Mouse (Mus musculus) neural tube, embryonic 15.5 days (tissue): Measurements from ENCODE around the gene Tmem184a. TPM values are rescaled to one million over a fixed set of nuclear protein-coding genes. Genes with fewer than 3 reads are reported as not detected.

Experiments
- ATAC-seq: fragments of 200-750 bp; cut with Nextera tagmentation; 2 replicates; pipeline ENCODE4 v1.8.0; 2017; ENCODE audit warnings: mild to moderate bottlenecking, moderate TSS enrichment, moderate library complexity; ENCODE audit not compliant: low FRiP score
- H3K27ac ChIP-seq: fragments of 300-500 bp; sonication (generic); replicated peaks from 2 replicates; pipeline ENCODE4 v1.5.1; 2015; ENCODE audit warnings: mild to moderate bottlenecking, inconsistent platforms
- H3K27me3 ChIP-seq: fragments of 300-500 bp; sonication (generic); replicated peaks from 2 replicates; pipeline ENCODE4 v1.6.1; 2015; ENCODE audit warnings: inconsistent platforms
- H3K36me3 ChIP-seq: fragments of 300-500 bp; sonication (generic); 2 replicates; pipeline ENCODE4 v1.6.1; 2015; ENCODE audit warnings: inconsistent platforms
- H3K4me1 ChIP-seq: fragments of 300-500 bp; sonication (generic); 2 replicates; pipeline ENCODE4 v1.6.1; 2015; ENCODE audit warnings: inconsistent platforms
- H3K4me2 ChIP-seq: fragments of 300-500 bp; sonication (generic); 2 replicates; pipeline ENCODE4 v1.6.1; 2015; ENCODE audit warnings: inconsistent platforms, mild to moderate bottlenecking, moderate library complexity
- H3K4me3 ChIP-seq: fragments of 300-500 bp; sonication (generic); replicated peaks from 2 replicates; pipeline ENCODE4 v1.5.1; 2015; ENCODE audit warnings: mild to moderate bottlenecking, inconsistent platforms
- H3K9ac ChIP-seq: fragments of 300-500 bp; sonication (generic); replicated peaks from 2 replicates; pipeline ENCODE4 v1.6.1; 2015; ENCODE audit warnings: mild to moderate bottlenecking, inconsistent platforms
- H3K9me3 ChIP-seq: fragments of 300-500 bp; sonication (generic); replicated peaks from 2 replicates; pipeline ENCODE4 v1.6.1; 2016; ENCODE audit warnings: inconsistent platforms
- WGBS: fragments of 180-500 bp; shearing (Covaris S2); methylation state at CpG from one replicate; pipeline ENCODE4 v1.1.7; 2015; ENCODE audit warnings: mixed read lengths; 5-methylcytosine and 5-hydroxymethylcytosine counted together
- polyA plus RNA-seq: library from polyadenylated mRNA; unstranded; fragments of >200 nt; fragmentation: Nextera tagmentation; extraction: Ambion mirVana; gene quantifications from 2 replicates; pipeline ENCODE4 v1.2.1, GENCODE M21; 2015

The Tmem184a gene
- polyA plus RNA-seq, 1 experiment from 2014 or later = 0.20 TPM

GRCm38 (mm10) chr5:139799041-139799440 is 20.7 kb downstream of the Tmem184a start:
- Histone ChIP-seq H3K4me1 (peaks cover 54% of the 10 kb centered on the region), H3K36me3 (peaks cover 14% of the 10 kb centered on the region), H3K9me3 (no peaks in the 10 kb centered on the region), H3K27ac (0 out of 2 replicates have a peak overlapping the region, but pooled peaks have one; percentile 92), H3K27me3 (no peaks in the 10 kb centered on the region), H3K4me2 (peak overlapping the region; percentile 70), H3K4me3 (peak overlapping the region; percentile 36; the same call in 1 of the 2 replicates), H3K9ac (peak overlapping the region; percentile 54; the same call in 1 of the 2 replicates)
- no peak for ATAC-seq
- WGBS = 90% methylated on average over 9 of the region's 9 CpGs

- 23% methylated on average over 12 of the region's 12 CpGs for WGBS
- Histone ChIP-seq H3K4me3 (peak overlapping the region; percentile 36), H3K4me2 (peak overlapping the region; percentile 70), H3K9ac (peak overlapping the region; percentile 54), H3K36me3 (peaks cover 14% of the 10 kb centered on the region), H3K4me1 (peaks cover 52% of the 10 kb centered on the region), H3K9me3 (no peaks in the 10 kb centered on the region), H3K27ac (peak overlapping the region; percentile 92), H3K27me3 (no peaks in the 10 kb centered on the region)
- peak; percentile 54 for ATAC-seq
Measured at GRCm38 (mm10) chr5:139798168-139798900, 21.4 kb downstream of the Tmem184a start.

DNA sequence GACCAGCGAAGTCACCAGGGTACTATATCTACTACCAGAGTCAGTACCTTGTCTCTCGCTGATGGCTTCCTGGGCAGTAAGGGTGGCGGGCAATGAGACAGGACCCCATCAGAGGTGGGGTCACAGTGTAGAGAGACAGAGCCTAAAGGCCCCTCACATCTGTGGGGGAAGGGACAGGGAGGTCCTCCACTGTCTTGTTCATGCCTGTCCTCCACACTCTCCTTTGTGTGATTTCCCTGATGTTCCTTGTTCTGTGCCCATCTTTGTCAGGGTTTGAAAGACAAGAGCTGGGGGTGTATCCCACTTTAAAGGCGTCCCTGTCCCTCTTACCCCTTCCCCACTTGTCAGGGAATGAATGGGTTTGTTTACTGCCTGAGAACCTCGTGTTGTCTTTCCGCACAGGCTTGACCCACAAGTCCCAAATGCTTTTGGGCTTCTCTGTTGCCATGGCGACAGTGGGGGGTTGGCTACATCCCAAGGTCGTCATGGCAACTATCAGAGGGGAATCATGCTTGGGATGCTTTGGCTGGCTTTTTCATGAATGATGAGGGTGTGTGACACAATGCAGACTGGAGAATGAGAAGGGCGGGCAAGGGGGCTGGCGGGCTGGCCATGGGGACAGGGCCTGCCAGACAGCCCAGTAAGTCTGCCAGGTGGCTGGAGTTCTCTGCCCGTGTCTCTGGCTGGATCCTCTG is 22.1 kb downstream of the Tmem184a start:
- peak; percentile 86 for ATAC-seq
- WGBS = 16% methylated on average over 11 of the region's 11 CpGs
- H3K27me3 ChIP-seq = no peaks in the 10 kb centered on the region

GRCm38 (mm10) chr5:139796900-139797299 is 22.8 kb downstream of the Tmem184a start:
- Histone ChIP-seq H3K36me3 (peaks cover 14% of the 10 kb centered on the region), H3K9ac (no peak overlapping the region), H3K9me3 (no peaks in the 10 kb centered on the region), H3K27me3 (no peaks in the 10 kb centered on the region), H3K27ac (peak overlapping the region; percentile 92), H3K4me1 (peaks cover 66% of the 10 kb centered on the region), H3K4me3 (no peak overlapping the region), H3K4me2 (peak overlapping the region; percentile 70)
- ATAC-seq = no peak
- WGBS = 17% methylated on average over 13 of the region's 13 CpGs

More for the DNA sequence above, 22.1 kb downstream of the Tmem184a start:
- Histone ChIP-seq H3K4me1 (peaks cover 58% of the 10 kb centered on the region), H3K9ac (peak overlapping the region; percentile 54), H3K4me3 (peak overlapping the region; percentile 36), H3K36me3 (peaks cover 14% of the 10 kb centered on the region), H3K27ac (peak overlapping the region; percentile 92), H3K4me2 (peak overlapping the region; percentile 70), H3K9me3 (no peaks in the 10 kb centered on the region)

GRCm38 (mm10) chr5:139796001-139796620 is 23.6 kb downstream of the Tmem184a start:
- no peak overlapping the region; the same call in 1 of the 2 replicates for H3K4me2 ChIP-seq
- no peak overlapping the region for H3K27ac ChIP-seq
- no peaks in the 10 kb centered on the region for H3K27me3 ChIP-seq
- H3K4me1 ChIP-seq = peaks cover 69% of the 10 kb centered on the region
- H3K9me3 ChIP-seq = no peaks in the 10 kb centered on the region
- H3K36me3 ChIP-seq = peaks cover 13% of the 10 kb centered on the region
- 81% methylated on average over 9 of the region's 9 CpGs for WGBS
- no peak overlapping the region for H3K4me3 ChIP-seq
- no peak for ATAC-seq
- no peak overlapping the region for H3K9ac ChIP-seq

GRCm38 (mm10) chr5:139794938-139795337 is 24.8 kb downstream of the Tmem184a start:
- H3K27me3 ChIP-seq = no peaks in the 10 kb centered on the region
- 63% methylated on average over 10 of the region's 10 CpGs for WGBS
- H3K4me1 ChIP-seq = peaks cover 69% of the 10 kb centered on the region
- no peaks in the 10 kb centered on the region for H3K9me3 ChIP-seq
- H3K4me3 ChIP-seq = no peak overlapping the region
- no peak for ATAC-seq
- H3K4me2 ChIP-seq = no peak overlapping the region
- no peak overlapping the region for H3K9ac ChIP-seq
- H3K27ac ChIP-seq = no peak overlapping the region
- H3K36me3 ChIP-seq = peaks cover under 1% of the 10 kb centered on the region; the same call in 1 of the 2 replicates

DNA sequence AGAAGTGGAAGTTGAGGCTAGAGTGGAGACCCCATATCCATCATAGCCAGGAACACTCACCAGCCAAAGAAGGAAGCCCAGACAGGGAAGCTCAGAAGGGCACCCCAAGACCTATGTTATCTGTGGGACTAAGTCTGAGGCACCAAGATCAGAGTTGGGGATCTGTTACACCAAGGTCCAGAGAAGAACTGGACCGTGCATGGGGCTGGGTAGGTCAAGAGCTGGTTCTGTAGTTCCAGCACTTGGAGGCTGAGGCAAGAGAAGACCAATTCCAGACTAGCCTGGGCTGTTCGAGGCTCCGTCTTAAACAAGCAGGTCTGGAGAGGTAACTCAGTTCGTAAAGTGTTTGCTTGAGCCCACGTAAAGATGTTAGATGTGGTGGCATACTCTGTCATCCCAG is 25.6 kb downstream of the Tmem184a start:
- 88% methylated on average over 5 of the region's 5 CpGs for WGBS
- Histone ChIP-seq H3K4me3 (no peak overlapping the region), H3K27ac (no peak overlapping the region), H3K9me3 (no peaks in the 10 kb centered on the region), H3K4me1 (peaks cover 65% of the 10 kb centered on the region), H3K36me3 (no peaks in the 10 kb centered on the region), H3K9ac (no peak overlapping the region), H3K27me3 (no peaks in the 10 kb centered on the region), H3K4me2 (no peak overlapping the region)
- ATAC-seq = no peak

DNA sequence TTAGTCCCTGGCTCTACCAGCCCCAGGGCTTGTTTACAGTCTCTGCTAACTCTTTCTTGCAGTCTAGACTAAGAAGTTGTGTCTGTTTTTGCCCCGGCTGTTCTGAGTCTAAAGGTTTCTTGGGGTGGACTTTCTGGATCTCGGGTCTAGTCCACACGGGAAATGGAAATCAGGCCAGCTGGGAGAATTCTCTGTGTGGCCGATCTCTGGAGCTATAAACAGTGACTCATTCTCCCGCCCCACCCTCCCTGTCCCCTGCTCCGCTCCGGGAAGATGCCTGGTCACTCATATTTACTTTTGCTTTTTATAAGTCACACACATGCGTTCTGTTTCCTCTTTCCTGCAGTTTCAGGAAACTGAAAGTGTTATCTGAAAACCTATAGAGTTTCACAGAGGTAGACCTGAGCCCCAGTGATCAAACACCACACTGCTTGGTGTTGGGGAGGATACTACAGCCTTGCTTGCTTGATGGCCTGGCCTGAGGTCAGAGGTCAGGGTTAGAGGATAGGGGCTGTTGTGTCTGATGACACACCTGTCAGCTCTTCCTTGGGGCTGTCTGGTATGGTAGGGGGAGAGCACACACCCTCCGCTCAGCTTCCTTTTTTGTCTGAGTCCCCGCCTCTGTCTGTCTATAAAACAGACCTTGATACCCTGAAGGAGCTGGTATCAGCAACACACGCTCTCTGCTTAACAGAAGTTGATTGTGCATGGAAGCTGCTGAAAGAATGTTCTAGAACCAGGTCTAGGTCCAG is 26.2 kb downstream of the Tmem184a start:
- Histone ChIP-seq H3K9me3 (no peaks in the 10 kb centered on the region), H3K27ac (no peak overlapping the region; the same call in 1 of the 2 replicates), H3K4me1 (peaks cover 59% of the 10 kb centered on the region), H3K9ac (no peak overlapping the region), H3K4me2 (peak overlapping the region; percentile 100), H3K27me3 (no peaks in the 10 kb centered on the region), H3K36me3 (no peaks in the 10 kb centered on the region), H3K4me3 (no peak overlapping the region)
- ATAC-seq = no peak
- WGBS = 56% methylated on average over 11 of the region's 11 CpGs

GRCm38 (mm10) chr5:139792966-139793337 is 26.8 kb downstream of the Tmem184a start:
- no peaks in the 10 kb centered on the region for H3K27me3 ChIP-seq
- no peak overlapping the region for H3K9ac ChIP-seq
- no peak overlapping the region; the same call in 1 of the 2 replicates for H3K27ac ChIP-seq
- peak overlapping the region; percentile 100 for H3K4me2 ChIP-seq
- peaks cover 53% of the 10 kb centered on the region for H3K4me1 ChIP-seq
- ATAC-seq = no peak
- H3K4me3 ChIP-seq = no peak overlapping the region
- 54% methylated on average over 3 of the region's 3 CpGs for whole genome bisulfite sequencing
- no peaks in the 10 kb centered on the region for H3K36me3 ChIP-seq
- no peaks in the 10 kb centered on the region for H3K9me3 ChIP-seq

- Histone ChIP-seq H3K4me1 (peaks cover 47% of the 10 kb centered on the region), H3K27ac (no peak overlapping the region), H3K36me3 (no peaks in the 10 kb centered on the region), H3K9me3 (no peaks in the 10 kb centered on the region), H3K27me3 (no peaks in the 10 kb centered on the region), H3K4me2 (peak overlapping the region; percentile 100), H3K4me3 (peak overlapping the region; percentile 80), H3K9ac (peak overlapping the region; percentile 52)
- WGBS = 24% methylated on average over 11 of the region's 11 CpGs
- no peak for ATAC-seq
Measured at GRCm38 (mm10) chr5:139792159-139792775, 27.4 kb downstream of the Tmem184a start.
